Mouse (Mus musculus) gonadal fat pad, adult 2 months (tissue): ENCODE measurements around the gene Gucd1. TPM values are rescaled to one million over a fixed set of nuclear protein-coding genes. Genes with fewer than 3 reads are reported as not detected.
"Not testable (repeated sequence)": the region's sequence is repeated elsewhere in the genome, so short reads cannot be mapped to it uniquely, and the experiment has no call there.

Source experiments
- DNase-seq: peaks from one replicate; pipeline ENCODE4 v3.0.0-alpha.2; 2012; ENCODE audit warnings: low read depth
- polyA plus RNA-seq: library from polyadenylated mRNA; depleted of rRNA; stranded (reverse); fragments of >200 nt; gene quantifications from 2 replicates; pipeline ENCODE4 v1.2.3, GENCODE M21; 2012

The Gucd1 gene
- polyA plus RNA-seq, 1 experiment, result 47.6 TPM

GRCm38 (mm10) chr10:75473411-75473810, 44.4 kb downstream of the Gucd1 start:
- no peak for DNase-seq

- peak; percentile 62 for DNase-seq
Observed at GRCm38 (mm10) chr10:75465781-75466550, 51.8 kb downstream of the Gucd1 start.

GRCm38 (mm10) chr10:75462728-75463127, 55.0 kb downstream of the Gucd1 start:
- DNase-seq, result no peak

GRCm38 (mm10) chr10:75458329-75458728, 59.4 kb downstream of the Gucd1 start:
- DNase-seq, result no peak

GRCm38 (mm10) chr10:75457852-75458251, 59.9 kb downstream of the Gucd1 start:
- no peak for DNase-seq

GRCm38 (mm10) chr10:75456061-75456831, 61.5 kb downstream of the Gucd1 start:
- not testable (repeated sequence) for DNase-seq

GRCm38 (mm10) chr10:75451036-75451786, 66.6 kb downstream of the Gucd1 start:
- no peak for DNase-seq

- no peak for DNase-seq
Observed at GRCm38 (mm10) chr10:75450331-75450730, 67.4 kb downstream of the Gucd1 start.

GRCm38 (mm10) chr10:75448806-75449420, 68.9 kb downstream of the Gucd1 start:
- DNase-seq, result no peak

- no peak for DNase-seq
Observed at GRCm38 (mm10) chr10:75447489-75447888, 70.3 kb downstream of the Gucd1 start.

- no peak for DNase-seq
Observed at GRCm38 (mm10) chr10:75446501-75447083, 71.2 kb downstream of the Gucd1 start.

GRCm38 (mm10) chr10:75445030-75445429, 72.7 kb downstream of the Gucd1 start:
- DNase-seq, result no peak

GRCm38 (mm10) chr10:75444111-75444826, 73.5 kb downstream of the Gucd1 start:
- no peak for DNase-seq

- no peak for DNase-seq
Observed at GRCm38 (mm10) chr10:75443017-75443416, 74.8 kb downstream of the Gucd1 start.

- DNase-seq, result no peak
Observed at GRCm38 (mm10) chr10:75441800-75442199, 76.0 kb downstream of the Gucd1 start.

GRCm38 (mm10) chr10:75440756-75441155, 77.0 kb downstream of the Gucd1 start:
- no peak for DNase-seq

- DNase-seq, result no peak
Observed at GRCm38 (mm10) chr10:75439211-75439811, 78.5 kb downstream of the Gucd1 start.

GRCm38 (mm10) chr10:75438132-75438810, 79.5 kb downstream of the Gucd1 start:
- no peak for DNase-seq

- no peak for DNase-seq
Observed at GRCm38 (mm10) chr10:75437284-75437683, 80.5 kb downstream of the Gucd1 start.
